Mouse (Mus musculus) spleen, adult 2 months (tissue): ENCODE results near the gene Plce1. TPM values are rescaled to one million over a fixed set of nuclear protein-coding genes. Genes with fewer than 3 reads are reported as not detected.

Source experiments
- DNase-seq, 2 experiments: peaks; one replicate each; pipeline versions ENCODE4 v3.0.0 to v3.0.0-alpha.2; 2012 to 2021; ENCODE audit warnings: low spot score in 2 of 2, low read depth in 1 of 2
- H3K27ac ChIP-seq: fragments of 200-500 bp; 2 replicates; pipeline ENCODE4 v1.5.1; 2012; ENCODE audit warnings: low read length, inconsistent platforms; ENCODE audit not compliant: insufficient read depth
- H3K27me3 ChIP-seq: fragments of 200-500 bp; 2 replicates; pipeline ENCODE4 v1.6.1; 2012; ENCODE audit warnings: mild to moderate bottlenecking, moderate library complexity, low read length, inconsistent platforms; ENCODE audit not compliant: control insufficient read depth, insufficient read depth
- H3K36me3 ChIP-seq: fragments of 200-500 bp; 2 replicates; pipeline ENCODE4 v1.6.1; 2012; ENCODE audit warnings: mild to moderate bottlenecking, low read length, inconsistent platforms; ENCODE audit not compliant: control insufficient read depth, insufficient read depth
- H3K4me1 ChIP-seq: fragments of 200-500 bp; 2 replicates; pipeline ENCODE4 v1.6.1; 2011; ENCODE audit warnings: inconsistent platforms; ENCODE audit not compliant: control insufficient read depth, insufficient read depth, insufficient read length
- H3K4me3 ChIP-seq: fragments of 200-500 bp; 2 replicates; pipeline ENCODE4 v1.5.1; 2011; ENCODE audit warnings: mild to moderate bottlenecking, inconsistent platforms; ENCODE audit not compliant: insufficient read depth, insufficient read length; ENCODE audit errors: extremely low read depth
- CTCF ChIP-seq: fragments of 200-500 bp; IDR thresholded peaks from 2 replicates; pipeline ENCODE4 v1.5.1; 2011; ENCODE audit warnings: mild to moderate bottlenecking, inconsistent platforms; ENCODE audit not compliant: insufficient read depth, insufficient read length, insufficient replicate concordance; ENCODE audit errors: extremely low read depth
- POLR2A ChIP-seq: fragments of 200-500 bp; IDR thresholded peaks from 2 replicates; pipeline ENCODE4 v1.6.1; 2011; ENCODE audit warnings: low read depth, low read length, inconsistent platforms
- WGBS: fragments of 180-500 bp; shearing (Covaris S2); methylation state at CpG from one replicate; pipeline ENCODE4 v1.1.7; 2018; 5-methylcytosine and 5-hydroxymethylcytosine counted together
- polyA plus RNA-seq: library from polyadenylated mRNA; depleted of rRNA; stranded (reverse); fragments of >200 nt; gene quantifications from 2 replicates; pipeline ENCODE4 v1.2.3, GENCODE M21; 2012

The Plce1 gene
- polyA plus RNA-seq, 1 experiment: 1.7 TPM

DNA sequence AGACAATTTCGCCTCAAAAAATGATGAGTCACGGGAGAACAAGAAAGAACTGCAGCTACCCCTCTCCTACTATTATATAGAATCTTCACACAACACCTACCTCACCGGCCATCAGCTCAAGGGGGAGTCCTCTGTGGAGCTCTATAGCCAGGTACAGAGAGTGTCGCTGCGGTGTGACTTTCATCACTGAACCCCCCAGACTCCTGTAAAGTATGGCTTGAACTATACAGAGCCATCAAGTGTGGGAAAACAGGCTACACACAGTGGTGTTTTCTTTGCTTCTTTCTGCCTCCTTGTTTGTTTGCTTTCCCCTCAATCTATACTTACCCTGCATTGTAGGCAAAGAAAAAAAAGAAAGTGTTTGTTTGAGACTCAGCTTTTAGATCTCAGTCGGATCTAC lies 247.9 kb downstream of the Plce1 start:
- no peak for DNase-seq
- H3K27me3 ChIP-seq: no peaks in the 10 kb centered on the region
- no peaks in the 10 kb centered on the region for H3K36me3 ChIP-seq
- TF ChIP-seq CTCF: no peak
- TF ChIP-seq POLR2A: no peak
- H3K4me3 ChIP-seq: no peak overlapping the region
- H3K4me1 ChIP-seq: no peaks in the 10 kb centered on the region
- 68% methylated on average over 6 of the region's 6 CpGs for WGBS
- no peak overlapping the region for H3K27ac ChIP-seq

DNA sequence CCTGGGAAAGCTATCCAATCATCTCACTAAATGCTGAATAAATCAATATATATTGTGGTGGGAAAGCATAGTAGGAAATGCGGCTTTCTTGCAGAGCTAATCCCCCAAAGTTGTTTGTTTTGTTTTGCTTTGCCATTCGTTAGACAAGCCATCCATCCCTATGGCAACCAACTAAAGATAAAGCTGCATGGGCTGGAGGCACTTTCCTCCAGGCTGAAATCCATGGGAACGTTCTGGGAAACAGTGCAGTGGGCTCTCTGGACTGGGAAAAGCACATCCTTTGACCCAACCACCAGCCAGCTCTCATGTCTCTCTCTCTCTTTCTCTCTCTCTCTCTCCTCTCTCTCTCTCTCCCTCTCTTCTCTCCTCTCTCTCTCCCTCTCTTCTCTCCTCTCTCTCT lies 248.4 kb downstream of the Plce1 start:
- Histone ChIP-seq H3K27me3 (no peaks in the 10 kb centered on the region), H3K4me1 (no peaks in the 10 kb centered on the region), H3K4me3 (no peak overlapping the region), H3K27ac (no peak overlapping the region), H3K36me3 (no peaks in the 10 kb centered on the region)
- TF ChIP-seq CTCF (no peak), POLR2A (no peak)
- WGBS: 32% methylated on average over 3 of the region's 3 CpGs
- DNase-seq: no peak

DNA sequence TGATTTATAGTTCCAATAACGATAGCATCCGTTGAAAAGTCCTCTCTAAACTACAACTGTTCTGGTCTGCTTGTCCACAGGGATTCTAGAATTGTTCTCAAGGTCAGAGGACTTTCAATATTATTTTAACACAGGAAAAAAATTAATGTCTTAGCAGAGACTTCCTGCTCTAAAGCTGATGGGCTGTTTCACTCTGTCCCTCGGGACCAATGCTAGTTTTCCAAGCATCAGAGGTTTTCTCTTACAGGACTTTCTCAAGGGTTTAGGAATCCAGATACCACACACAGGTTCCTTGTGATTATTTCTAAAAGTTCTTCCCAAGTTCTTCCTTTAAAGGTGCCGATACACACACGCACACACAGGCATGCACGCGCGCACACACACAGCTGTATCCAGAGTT lies 263.6 kb downstream of the Plce1 start:
- no peak for DNase-seq
- TF ChIP-seq POLR2A: no peak
- TF ChIP-seq CTCF: no peak
- Histone ChIP-seq H3K27ac (no peak overlapping the region), H3K4me3 (no peak overlapping the region), H3K36me3 (no peaks in the 10 kb centered on the region), H3K27me3 (no peaks in the 10 kb centered on the region), H3K4me1 (0 out of 2 replicates have a peak, but pooled peaks cover 2% of the 10 kb centered on the region)
- whole genome bisulfite sequencing: 84% methylated on average over 8 of the region's 8 CpGs

DNA sequence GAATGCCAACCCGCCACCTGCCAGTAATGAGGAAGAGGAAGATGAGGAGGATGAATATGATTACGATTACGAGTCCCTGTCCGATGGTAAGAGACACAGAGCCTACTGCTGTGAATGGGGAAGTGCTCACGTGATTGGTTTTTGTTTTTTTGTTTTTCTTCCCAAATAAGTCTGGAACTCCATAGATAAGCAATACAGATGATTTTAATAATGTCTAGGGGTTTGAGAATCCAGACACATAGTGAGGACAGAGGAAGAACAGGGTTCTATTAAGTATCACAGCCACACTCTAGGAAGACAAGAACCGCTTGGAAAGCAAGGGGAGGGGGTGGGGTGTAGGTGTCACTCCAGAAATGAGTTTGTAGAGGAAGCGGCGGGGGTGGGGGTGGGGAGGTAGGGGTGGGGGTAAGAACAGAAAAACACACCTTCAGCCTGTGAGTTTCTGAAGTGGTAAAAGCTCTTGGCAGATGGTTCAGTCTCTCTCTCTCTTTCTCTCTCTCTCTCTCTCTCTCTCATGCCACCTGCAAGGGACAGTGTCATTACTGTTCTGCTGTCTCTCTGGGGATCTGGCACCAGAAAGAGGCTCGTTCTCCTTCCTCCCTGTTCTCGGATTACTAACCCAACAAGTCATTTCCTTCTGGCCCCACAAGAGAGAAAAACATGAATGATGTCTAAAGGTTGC lies 265.0 kb downstream of the Plce1 start:
- H3K4me3 ChIP-seq: no peak overlapping the region
- H3K27ac ChIP-seq: no peak overlapping the region
- H3K36me3 ChIP-seq: no peaks in the 10 kb centered on the region
- 24% methylated on average over 10 of the region's 10 CpGs for WGBS
- no peaks in the 10 kb centered on the region for H3K27me3 ChIP-seq
- no peak for DNase-seq
- TF ChIP-seq POLR2A (no peak), CTCF (no peak)
- 0 out of 2 replicates have a peak, but pooled peaks cover 2% of the 10 kb centered on the region for H3K4me1 ChIP-seq

DNA sequence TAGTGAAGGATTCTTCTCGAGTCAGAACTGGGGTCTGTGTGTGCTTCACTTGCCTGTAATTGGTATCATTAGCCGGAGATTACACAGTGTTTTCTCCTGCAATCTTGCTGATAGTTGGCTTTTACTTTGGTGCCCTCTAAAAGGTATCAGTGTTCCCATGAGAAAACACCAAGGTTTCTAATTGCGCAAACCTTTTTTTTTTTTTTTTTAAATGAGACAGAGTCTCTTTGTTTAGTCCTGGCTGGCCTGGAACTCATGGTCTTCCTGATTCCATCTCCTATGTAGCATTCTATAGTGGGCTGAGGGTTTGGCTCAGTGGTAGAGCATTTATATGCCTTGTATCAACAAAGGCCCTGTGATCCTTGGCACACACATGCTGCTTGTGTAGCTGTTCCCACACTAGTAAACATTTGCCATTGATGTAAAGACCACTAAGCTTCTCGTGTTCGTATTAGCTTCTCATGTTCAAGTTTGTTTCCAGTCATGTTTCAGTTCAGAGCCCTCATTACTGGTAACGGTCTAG lies 265.6 kb downstream of the Plce1 start:
- Histone ChIP-seq H3K4me3 (no peak overlapping the region), H3K27me3 (no peaks in the 10 kb centered on the region), H3K27ac (no peak overlapping the region), H3K4me1 (0 out of 2 replicates have a peak, but pooled peaks cover 2% of the 10 kb centered on the region), H3K36me3 (no peaks in the 10 kb centered on the region)
- 63% methylated on average over 6 of the region's 6 CpGs for whole genome bisulfite sequencing
- DNase-seq: no peak
- no peak for TF ChIP-seq CTCF
- no peak for TF ChIP-seq POLR2A

DNA sequence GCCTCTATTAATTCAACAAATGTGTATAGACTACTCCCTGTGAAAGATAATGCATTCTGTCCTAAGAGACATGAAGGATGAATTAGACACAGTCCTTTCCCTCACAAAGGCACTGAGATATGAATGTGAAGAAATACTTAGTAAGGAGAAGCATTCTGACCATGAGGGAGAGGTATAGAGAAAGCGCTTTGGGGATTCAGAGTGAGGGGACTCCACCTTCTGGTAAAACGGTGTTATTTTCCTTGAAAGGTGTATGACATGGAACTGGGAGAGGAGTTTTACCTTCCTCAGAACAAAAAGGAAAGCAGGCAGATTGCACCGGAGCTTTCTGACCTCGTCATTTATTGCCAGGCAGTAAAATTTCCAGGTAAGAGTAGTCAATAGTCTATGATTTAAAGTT lies 269.3 kb downstream of the Plce1 start:
- WGBS: 52% methylated on average over 4 of the region's 4 CpGs
- no peaks in the 10 kb centered on the region for H3K36me3 ChIP-seq
- DNase-seq: no peak

DNA sequence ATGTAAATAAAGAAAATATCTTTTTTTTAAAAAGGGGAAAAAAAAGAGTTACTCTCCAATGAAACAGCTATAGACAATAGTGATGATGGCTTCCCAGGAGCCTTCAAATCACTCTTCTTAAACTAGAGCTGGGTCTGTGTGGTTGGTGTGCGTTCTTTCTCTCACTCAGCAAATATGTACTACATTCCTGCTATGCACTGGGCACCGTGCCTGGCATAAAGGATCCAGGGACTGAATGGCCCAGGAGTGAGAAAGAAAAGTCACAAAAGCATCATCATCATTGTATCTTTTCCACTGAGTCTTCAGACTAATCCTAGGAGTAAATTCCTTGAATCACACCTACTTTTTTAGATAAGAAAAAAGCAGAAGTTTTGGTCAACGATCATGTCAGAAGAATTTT lies 276.3 kb downstream of the Plce1 start:
- no peak for TF ChIP-seq POLR2A
- no peak for TF ChIP-seq CTCF
- Histone ChIP-seq H3K27ac (no peak overlapping the region), H3K36me3 (no peaks in the 10 kb centered on the region), H3K27me3 (no peaks in the 10 kb centered on the region), H3K4me1 (no peaks in the 10 kb centered on the region), H3K4me3 (no peak overlapping the region)
- 78% methylated on average over 3 of the region's 3 CpGs for WGBS
- DNase-seq: no peak

More for the DNA sequence above, 269.3 kb downstream of the Plce1 start:
- Histone ChIP-seq H3K4me1 (0 out of 2 replicates have a peak, but pooled peaks cover 2% of the 10 kb centered on the region), H3K27ac (no peak overlapping the region), H3K4me3 (no peak overlapping the region), H3K27me3 (no peaks in the 10 kb centered on the region)
- TF ChIP-seq POLR2A (no peak), CTCF (no peak)
